Mouse (Mus musculus): ENCODE data around the gene Olfm1.

Gene Olfm1

GRCm38 (mm10) chr2:28235129-28235528, 42.3 kb downstream of the Olfm1 start:
- no peak for DNase-seq (ENCODE audit: inconsistent ontology term)

DNA sequence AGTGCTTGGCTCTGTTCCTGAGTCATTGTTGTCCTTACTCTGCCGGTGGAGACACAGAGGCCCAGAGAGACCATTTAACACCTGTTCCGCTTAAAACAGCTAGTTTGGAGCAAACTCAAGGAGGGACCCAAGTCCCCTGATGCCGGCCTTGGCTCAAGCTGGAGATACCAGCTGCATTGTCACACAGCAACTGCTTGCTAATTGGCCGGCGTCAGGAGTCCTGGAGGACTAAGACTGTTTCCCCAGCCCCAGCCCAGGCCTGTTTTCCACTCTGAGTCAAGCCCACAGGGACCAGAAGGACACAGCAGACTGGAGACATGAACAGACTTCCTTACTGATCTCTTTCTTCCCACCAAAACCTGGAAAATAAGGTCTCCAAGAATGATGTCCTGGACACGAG, 43.7 kb downstream of the Olfm1 start:
- DNase-seq (ENCODE audit: inconsistent ontology term), result no peak

GRCm38 (mm10) chr2:28239616-28240015, 46.8 kb downstream of the Olfm1 start:
- DNase-seq (ENCODE audit: inconsistent ontology term), result no peak

DNA sequence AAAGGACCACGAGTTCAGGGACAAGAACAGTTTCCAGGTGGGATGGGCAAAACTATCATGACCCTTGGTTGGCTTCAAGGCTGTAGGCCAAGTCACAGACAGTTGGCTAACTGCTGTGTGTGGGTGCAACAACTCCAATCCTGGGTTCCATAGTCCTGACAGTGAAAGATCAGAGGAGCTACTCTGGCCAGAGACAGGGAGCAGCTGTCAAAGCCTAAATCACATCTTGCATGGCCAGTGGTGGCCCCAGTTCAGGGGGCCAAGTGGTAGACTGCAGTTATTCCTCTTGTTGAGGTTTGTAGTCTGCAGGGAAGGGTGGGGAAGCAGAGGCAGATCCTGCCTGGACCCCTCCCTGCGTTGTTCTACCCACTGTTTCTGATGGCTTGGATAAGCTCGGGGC, 48.1 kb downstream of the Olfm1 start:
- DNase-seq (ENCODE audit: inconsistent ontology term), result no peak

GRCm38 (mm10) chr2:28241520-28242221, 48.9 kb downstream of the Olfm1 start:
- DNase-seq (ENCODE audit: inconsistent ontology term), result no peak

DNA sequence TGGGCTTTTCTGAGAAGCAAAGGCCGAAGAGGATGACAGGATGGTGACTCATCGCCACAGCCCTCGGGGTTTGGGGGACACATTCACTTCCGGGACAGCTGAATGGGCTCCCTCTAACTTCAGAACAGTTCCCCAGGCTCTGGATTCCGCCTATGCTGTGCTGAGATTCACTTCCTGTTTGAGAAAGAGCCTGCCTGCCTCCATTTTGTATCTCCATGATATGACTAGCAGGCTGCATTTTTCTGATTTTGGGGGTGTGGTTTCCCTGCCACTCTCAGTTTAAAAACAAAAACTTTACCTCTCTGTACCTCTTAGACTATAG, 49.4 kb downstream of the Olfm1 start:
- DNase-seq (ENCODE audit: inconsistent ontology term), result no peak

GRCm38 (mm10) chr2:28244667-28245395, 52.0 kb downstream of the Olfm1 start:
- peak; percentile 63 for DNase-seq (ENCODE audit: inconsistent ontology term)

DNA sequence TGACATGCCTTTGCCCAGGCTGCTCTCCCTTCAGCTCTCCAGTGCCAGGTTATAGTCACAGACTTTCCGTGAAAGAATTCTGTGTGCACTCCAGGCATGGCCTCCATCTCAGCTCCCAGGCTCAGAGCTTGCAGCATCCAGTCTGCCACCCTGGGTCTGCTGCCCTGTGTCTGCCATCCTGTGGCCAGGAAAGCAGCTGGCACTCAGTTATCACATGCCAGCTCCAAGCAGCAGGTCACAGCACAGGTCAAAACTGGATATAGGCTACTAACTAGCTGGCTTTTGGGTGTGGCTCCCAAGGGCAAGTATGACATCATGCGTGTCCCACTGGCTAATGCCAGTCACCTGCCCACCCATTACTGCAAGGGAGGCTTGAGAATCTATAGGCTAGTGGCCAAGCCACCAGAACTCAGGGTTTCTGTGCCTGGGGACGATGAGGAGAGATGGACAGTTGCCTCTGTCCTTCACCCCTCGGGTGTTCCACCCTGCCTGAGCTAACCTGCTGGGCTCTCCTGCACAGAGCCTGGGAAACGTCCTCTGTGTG, 53.4 kb downstream of the Olfm1 start:
- DNase-seq (ENCODE audit: inconsistent ontology term), result no peak

DNA sequence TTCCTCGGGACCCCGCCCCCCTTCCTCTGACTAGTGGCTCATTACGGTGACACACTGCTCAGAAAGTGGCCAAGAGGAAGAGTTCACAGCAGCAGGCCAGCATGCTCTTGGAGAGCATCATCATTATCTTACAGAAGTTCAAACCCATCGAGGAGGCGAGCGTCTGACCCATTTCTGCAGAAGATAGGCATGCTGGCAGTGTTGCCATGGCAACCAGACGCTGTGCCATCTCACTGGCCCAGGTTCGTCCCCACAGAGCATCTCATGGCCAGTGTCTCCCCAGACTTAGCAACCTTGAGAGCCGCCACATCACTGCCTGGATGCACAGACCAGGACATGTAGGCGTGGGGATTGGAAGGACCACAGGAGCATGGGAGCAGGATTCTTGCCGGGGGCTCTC, 54.3 kb downstream of the Olfm1 start:
- no peak for DNase-seq (ENCODE audit: inconsistent ontology term)

- DNase-seq (ENCODE audit: inconsistent ontology term), result no peak
These were observed 59.8 kb downstream of the Olfm1 start for GRCm38 (mm10) chr2:28252554-28252953.

DNA sequence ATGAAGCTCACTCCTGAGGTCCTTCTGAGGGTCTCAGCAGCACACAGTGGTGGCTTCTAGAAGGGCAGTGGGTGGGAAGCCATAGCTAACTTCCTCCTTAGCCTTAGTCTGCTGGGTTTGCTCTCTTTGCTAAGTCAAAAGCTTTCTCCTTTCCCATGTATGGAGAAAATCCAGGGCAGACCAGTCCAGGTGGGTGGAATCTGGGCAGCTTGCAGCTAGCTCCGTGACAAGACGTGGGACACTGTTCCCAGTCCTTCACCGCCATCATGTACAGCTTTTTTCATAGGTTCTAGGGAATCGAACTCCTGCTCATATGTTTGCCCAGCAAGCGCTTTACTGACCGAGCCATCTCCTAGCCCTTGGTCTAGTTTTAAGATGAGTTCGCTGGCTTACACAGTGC, 63.2 kb downstream of the Olfm1 start:
- DNase-seq (ENCODE audit: inconsistent ontology term), result no peak

DNA sequence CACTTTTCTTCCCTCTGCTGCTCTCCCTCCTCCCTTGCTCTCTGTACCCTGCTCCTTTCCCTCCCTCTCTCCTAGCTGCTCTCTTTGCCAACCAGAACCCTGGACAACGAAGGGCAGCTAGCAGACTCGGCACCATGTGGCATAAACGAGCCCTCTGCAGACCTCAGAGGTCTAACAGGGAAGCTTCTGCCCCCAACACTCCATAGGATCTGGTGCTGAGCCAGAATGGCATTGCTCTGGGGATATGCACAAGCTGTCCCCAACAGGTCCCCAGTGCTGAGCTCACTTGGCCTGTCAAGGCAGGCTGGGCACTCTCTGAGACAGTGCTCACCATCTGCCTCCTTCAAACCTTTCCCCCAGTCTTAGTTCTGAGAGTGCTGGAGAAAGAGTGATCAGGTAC, 68.6 kb downstream of the Olfm1 start:
- DNase-seq (ENCODE audit: inconsistent ontology term), result no peak

- no peak for DNase-seq (ENCODE audit: inconsistent ontology term)
These were observed 75.0 kb downstream of the Olfm1 start for GRCm38 (mm10) chr2:28267776-28268275.

- peak; percentile 12 for DNase-seq (ENCODE audit: inconsistent ontology term)
These were observed 77.8 kb downstream of the Olfm1 start for GRCm38 (mm10) chr2:28270561-28270960.

DNA sequence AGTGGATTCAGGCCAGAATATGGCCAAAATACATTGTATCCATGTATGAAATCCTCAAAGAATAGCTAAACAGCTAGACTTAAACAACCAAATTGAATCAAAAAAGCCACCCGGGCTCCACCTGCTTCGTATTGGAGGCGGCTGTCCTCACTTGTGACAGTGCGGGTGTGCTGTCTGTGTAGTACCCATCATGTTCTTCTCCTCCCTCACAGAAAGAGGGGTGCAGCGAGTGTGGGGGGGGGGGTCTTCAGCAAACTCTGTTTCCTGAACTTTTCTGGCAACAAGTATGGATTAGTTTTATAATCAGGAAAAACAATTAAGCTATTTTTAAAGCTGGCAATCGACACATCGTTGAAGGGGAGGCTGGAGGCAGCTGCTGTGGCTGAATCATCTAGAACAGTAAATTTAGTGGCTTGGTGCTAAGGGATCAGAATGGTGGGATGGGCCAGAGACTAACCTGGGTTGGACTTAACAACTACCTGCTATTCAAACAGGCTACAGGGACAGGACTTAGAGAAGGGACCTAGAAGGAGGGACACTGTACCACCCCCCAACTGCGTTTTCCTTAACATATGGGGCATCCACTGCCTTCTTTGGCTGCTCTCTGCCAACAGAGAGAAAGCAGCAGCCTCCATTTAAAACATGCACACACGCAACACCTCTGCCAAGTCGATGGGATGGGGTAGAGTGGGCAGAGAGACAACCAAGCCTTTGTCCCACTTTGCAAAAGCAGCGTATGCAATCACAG, 79.6 kb downstream of the Olfm1 start:
- no peak for DNase-seq (ENCODE audit: inconsistent ontology term)

GRCm38 (mm10) chr2:28274006-28274405, 81.2 kb downstream of the Olfm1 start:
- peak; percentile 61 for DNase-seq (ENCODE audit: inconsistent ontology term)

GRCm38 (mm10) chr2:28275345-28275744, 82.6 kb downstream of the Olfm1 start:
- DNase-seq (ENCODE audit: inconsistent ontology term), result no peak

GRCm38 (mm10) chr2:28278150-28278549, 85.4 kb downstream of the Olfm1 start:
- DNase-seq (ENCODE audit: inconsistent ontology term), result peak; percentile 54

GRCm38 (mm10) chr2:28278853-28279252, 86.1 kb downstream of the Olfm1 start:
- no peak for DNase-seq (ENCODE audit: inconsistent ontology term)
